Mouse (Mus musculus) frontal cortex, adult 2 months (tissue): ENCODE measurements around the gene Zfp119a. TPM values are rescaled to one million over a fixed set of nuclear protein-coding genes. Genes with fewer than 3 reads are reported as not detected.
A peak's percentile ranks its signal among the peaks of the same experiment; 100 is the strongest.

Experiments
- DNase-seq, 2 experiments: peaks; one replicate each; pipeline ENCODE4 v3.0.0; 2022; ENCODE audit warnings: low spot score in 1 of 2; ENCODE audit errors: extremely low spot score in 1 of 2
- polyA plus RNA-seq: library from polyadenylated mRNA; depleted of rRNA; stranded (reverse); fragments of >200 nt; gene quantifications from 2 replicates; pipeline ENCODE4 v1.2.3, GENCODE M21; 2012; rRNA removed

Gene Zfp119a
- polyA plus RNA-seq: 2.9 and 3.5 TPM in 2 replicates

DNA sequence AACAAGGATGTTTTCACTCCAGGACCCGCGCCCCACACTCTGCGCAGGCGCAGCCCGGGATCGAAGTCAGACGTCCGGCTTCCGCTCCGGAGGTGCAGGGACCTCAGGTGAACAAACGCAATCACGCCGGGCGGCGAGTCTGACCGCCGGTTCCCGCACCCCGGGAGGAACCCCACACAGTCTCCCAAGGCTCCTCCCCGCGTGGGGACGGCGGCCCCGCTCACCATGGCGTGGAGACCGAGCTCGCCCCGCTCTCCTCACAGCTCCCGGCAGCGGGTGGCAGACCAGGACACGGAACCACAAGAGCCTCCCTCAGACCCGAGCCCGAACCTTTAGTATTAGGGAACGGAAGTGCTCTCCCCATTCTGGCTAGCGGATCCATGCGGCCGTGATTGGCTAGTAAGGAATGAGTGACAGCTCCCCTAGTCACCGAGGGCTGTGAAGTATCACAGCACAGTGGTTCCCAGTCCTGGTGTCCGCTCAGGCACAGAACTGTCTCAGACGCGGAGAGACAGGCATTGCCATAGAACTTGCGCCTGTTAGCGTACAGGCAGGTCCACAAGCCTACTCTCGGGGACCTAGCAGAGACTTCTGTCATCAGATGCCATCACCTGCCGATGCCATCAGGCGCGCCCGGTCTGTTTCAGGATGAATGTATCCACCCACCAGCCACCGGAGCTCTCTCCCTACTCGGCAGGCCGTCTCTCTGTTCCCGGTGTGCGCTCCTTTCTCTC, at the start of gene Zfp119a:
Gene Zfp119a (minus strand): TSS at position 295 of the 734 bp plus-strand sequence.
- DNase-seq: peak; percentile 76 to 86

DNA sequence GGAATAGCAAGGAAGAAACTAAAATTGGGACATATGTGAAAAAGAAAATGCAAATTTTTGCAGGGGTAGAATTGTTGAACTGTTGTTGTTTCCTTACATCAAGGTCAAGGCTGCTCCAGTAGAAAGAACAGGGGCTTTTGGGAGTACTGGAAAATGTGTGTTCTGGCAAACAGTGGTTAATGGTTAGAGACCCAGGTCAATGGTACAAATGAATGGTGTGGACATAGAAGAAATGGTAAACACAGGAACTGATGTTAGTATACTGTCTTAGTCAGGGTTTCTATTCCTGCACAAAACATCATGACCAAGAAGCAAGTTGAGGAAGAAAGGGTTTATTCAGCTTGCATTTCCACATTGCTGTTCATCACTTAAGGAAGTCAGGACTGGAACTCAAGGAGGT, 27.9 kb upstream of the Zfp119a start:
- DNase-seq: no peak

DNA sequence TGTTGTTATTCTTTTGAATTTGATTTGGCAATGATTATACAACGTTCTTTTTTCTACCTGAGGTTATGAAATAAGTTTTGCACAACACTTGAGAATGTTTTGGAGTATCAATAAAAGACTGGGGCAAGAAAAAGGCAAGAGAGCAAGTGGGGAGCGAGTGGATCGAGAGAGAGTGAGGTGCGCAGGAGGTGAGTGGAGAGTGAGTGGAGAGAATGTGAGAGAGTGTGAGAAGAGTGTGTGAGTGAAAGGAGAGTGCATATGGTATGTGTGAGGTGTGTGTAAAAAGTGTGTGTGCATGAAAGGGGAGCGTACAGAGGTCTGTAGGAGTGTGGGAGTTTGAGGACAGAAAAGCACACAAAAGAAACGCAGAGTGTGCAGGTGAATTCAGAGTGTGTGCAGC, 25.4 kb upstream of the Zfp119a start:
- no peak for DNase-seq

DNA sequence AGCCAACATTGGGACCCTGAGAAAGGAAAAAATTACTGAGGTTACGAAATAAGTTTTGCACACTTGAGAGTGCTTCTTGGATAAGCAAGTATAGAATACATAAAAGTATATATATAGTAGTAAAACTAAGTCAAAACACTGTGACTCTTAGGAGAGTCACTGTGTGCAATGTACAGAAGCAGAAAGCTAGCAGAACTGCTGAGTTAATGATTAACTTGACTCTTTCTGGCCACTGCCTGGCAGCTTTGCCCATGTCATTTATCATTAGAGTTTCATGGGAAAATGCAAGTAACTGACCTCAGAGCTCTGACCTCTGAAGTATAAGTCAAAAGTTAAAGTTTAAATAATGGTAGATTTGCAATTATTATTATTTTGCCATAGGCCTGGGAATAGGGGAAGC, 25.0 kb upstream of the Zfp119a start:
- DNase-seq: no peak

DNA sequence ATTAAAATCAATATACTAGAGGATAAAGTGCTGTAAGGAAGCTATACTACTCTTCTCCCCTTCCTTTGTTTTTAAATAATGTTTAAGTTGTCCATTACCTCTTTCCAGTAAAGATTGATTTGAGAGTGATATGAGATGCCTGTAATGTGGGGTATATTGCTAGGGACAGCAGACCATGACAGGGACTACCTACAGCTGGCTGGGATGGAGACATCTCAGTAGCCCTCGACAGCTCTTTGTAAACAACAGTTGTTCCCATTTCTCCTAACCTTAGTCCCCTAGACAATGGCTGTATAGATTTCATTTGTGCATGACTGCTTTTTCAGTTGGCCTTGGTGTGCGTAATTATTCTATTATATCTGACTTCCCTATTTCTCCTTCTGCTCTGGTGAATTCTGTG, 24.4 kb upstream of the Zfp119a start:
- no peak for DNase-seq

DNA sequence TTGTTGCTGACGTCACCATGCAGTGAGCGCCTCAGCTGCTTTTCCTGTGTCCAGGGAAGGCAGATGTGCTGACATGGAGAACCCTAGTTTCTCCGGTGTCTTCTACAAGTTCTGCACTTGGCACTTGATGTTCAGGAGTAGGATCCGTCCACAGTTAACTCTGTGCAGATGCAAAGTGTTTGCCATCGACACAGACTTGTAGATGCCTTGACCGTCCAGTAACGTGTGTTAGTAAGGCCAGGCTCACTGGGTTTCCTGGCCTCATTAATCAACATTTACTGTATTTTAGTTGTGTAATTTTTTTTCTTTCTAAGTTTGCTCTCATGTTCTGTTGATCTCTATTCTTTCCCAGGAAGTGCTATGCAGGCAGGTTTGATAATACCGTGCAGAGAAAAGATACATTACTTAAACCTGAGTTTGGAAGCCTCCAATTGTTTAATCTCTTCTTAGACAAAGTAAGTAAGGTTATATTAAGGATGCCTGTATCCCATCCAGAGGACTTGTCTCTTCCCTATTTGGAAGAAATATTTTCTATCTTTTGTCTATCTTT, 13.8 kb upstream of the Zfp119a start:
- peak; percentile 22 to 35 for DNase-seq

DNA sequence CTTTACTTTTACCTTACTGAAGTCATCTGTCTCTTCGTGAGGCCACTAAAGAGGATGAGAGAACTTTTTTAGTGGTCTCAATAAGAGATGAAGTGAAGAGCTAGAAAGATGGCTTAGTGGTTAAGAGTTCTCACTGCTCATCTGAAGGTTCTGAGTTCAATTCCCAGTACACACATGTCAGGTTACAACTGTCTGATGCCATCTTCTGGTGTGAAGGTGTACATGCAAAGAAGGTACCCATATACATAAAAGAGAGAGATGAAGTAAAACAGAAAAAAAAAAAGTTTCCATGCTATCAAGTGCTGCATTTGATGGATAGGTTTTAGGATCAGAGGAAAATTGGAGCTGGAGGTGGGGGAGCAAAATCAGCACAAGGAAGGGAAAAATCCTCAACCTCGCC, 6.2 kb upstream of the Zfp119a start:
- DNase-seq: no peak

DNA sequence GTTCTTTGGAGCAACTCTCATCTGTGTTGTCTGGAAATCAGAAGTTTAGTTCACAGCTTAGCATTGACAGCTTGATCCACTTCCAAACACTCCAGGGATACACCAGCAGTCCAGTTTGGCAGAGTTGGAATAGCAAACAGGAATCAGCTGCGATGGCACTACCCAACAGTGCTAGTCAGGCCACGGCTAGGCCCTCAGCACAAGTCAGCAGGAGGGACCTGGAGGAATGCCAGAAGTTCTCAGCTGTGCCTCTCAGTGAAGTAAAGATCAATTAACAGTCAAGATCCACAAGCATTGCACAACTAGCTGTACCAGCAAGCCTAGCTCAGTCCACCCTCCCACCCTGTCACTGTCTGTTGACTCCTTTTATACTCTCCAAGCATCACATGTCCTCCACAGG, 4.9 kb upstream of the Zfp119a start:
- no peak for DNase-seq

DNA sequence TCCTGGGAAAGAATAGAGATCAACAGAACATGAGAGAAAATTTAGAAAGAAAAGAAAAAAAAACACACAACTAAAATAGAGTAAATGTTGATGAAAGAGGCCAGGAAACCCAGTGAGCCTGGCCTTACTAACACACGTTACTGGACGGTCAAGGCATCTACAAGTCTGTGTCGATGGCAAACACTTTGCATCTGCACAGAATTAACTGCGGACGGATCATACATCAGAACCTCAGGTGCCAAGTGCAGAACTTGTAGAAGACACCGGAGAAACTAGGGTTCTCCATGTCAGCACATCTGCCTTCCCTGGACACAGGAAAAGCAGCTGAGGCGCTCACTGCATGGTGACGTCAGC, 471 bp downstream of the Zfp119a start:
- peak in 1 of 2 experiments; percentile 18 for DNase-seq

DNA sequence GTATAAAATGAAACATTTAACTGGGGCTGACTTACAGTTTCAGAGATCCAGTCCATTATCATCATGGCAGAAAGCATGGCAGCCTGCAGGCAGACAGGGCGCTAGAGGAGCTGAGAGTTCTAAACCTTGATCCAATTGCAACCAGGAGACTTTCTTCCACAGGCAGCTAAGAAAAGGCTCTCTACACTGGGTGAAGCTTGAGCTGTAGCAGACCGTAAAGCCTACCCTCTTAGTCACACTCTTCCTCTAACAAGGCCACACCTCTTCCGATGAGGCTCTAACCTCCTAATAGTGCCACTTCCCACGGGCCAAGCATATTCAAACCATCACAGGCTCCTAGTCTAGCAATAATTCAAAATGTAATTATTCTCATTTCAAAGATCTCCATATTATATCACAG, 1.5 kb downstream of the Zfp119a start:
- no peak for DNase-seq

DNA sequence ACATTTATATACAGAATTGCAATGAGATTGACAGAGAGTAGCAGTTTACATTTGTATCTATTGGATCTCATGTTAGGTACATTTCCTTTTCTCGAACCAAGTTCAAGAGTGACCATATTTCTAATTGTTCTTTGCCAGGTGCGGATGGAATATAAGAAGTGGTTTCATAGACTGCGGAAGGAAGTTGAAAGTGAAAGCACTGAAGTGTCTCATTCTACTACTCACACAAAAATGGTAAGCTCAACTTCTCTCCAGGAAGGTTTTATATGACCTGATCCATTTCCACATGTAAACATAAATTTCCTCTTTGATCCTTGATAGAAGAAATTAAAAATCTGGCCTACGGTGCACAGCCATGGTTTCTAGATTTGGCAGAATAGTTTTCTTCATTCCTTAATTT, 35.7 kb downstream of the Zfp119a start:
- no peak for DNase-seq

DNA sequence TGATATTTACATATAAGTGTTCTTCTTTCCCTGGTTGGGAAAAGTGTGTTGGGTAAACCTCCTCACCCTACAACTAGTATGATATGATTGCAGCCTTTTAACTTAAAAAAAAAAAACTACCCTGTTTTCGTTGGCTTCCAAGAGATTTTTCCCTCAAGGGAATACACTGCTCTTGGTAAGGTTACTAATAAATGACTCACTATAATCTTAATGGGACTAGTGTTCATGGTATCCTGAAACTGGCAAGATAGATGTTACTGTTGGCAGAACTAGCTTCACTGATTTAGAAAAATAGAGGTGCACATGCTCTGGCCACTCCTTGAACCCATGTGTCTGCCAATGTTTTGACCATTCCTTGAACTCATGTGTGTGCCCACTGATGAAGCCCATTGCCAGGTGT, 57.2 kb downstream of the Zfp119a start:
- no peak for DNase-seq

DNA sequence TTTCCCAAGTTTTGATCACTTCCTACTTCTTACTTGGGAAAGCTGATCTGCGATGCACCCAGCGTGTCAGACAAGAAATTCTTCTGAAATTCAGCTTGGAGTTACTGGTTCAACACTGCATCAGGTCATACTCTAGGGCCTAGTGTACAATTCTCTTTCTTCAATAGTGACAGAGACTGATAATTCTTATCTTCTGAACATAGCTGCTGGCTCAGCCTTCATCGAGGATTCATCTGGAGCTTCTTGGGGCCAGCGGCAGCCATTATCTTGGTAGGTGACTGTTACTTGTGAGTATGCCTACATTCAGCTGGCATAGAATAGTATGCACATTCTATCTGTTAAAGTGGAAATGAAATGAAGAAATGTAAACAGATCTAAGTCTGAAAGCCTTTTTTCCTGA, 61.9 kb downstream of the Zfp119a start:
- no peak for DNase-seq

Other genes starting within 250 kb of the Zfp119a start
- gene Pot1b, start 166.3 kb downstream of the Zfp119a start, polyA plus RNA-seq: 7.9 and 8.4 TPM in 2 replicates
- 0.10 and 0.15 TPM in 2 replicates for gene Adgre4, start 128.9 kb downstream of the Zfp119a start, polyA plus RNA-seq
- gene Zfp959, start 13.2 kb upstream of the Zfp119a start, polyA plus RNA-seq: 5.7 and 7.0 TPM in 2 replicates
- gene Zfp119b, start 70.6 kb upstream of the Zfp119a start, polyA plus RNA-seq: 2.0 and 2.4 TPM in 2 replicates
- 1.9 and 2.0 TPM in 2 replicates for gene Ebi3, start 73.7 kb upstream of the Zfp119a start, polyA plus RNA-seq
- 10.6 and 12.3 TPM in 2 replicates for gene Yju2, start 80.2 kb upstream of the Zfp119a start, polyA plus RNA-seq
- gene Shd, start 91.5 kb upstream of the Zfp119a start, polyA plus RNA-seq: 57.6 and 61.6 TPM in 2 replicates
- 57.8 and 68.7 TPM in 2 replicates for gene Fsd1, start 107.6 kb upstream of the Zfp119a start, polyA plus RNA-seq
- gene Stap2, start 126.7 kb upstream of the Zfp119a start, polyA plus RNA-seq: 4.7 and 5.3 TPM in 2 replicates
- 126 and 132 TPM in 2 replicates for gene Mpnd, start 126.8 kb upstream of the Zfp119a start, polyA plus RNA-seq
- 46.0 and 50.7 TPM in 2 replicates for gene Sh3gl1, start 157.7 kb upstream of the Zfp119a start, polyA plus RNA-seq
- 2.7 and 2.8 TPM in 2 replicates for gene Chaf1a, start 161.5 kb upstream of the Zfp119a start, polyA plus RNA-seq
- gene Ubxn6, start 196.1 kb upstream of the Zfp119a start, polyA plus RNA-seq: 106 and 113 TPM in 2 replicates
- 129 and 145 TPM in 2 replicates for gene Hdgfl2, start 200.7 kb upstream of the Zfp119a start, polyA plus RNA-seq
- gene Plin4, start 230.9 kb upstream of the Zfp119a start, polyA plus RNA-seq: 0.36 and 0.56 TPM in 2 replicates
- gene Plin5, start 238.7 kb upstream of the Zfp119a start, polyA plus RNA-seq: 0.19 and 0.38 TPM in 2 replicates
- 1.9 and 3.4 TPM in 2 replicates for gene Lrg1, start 243.1 kb upstream of the Zfp119a start, polyA plus RNA-seq